In the genomic region with DNA sequence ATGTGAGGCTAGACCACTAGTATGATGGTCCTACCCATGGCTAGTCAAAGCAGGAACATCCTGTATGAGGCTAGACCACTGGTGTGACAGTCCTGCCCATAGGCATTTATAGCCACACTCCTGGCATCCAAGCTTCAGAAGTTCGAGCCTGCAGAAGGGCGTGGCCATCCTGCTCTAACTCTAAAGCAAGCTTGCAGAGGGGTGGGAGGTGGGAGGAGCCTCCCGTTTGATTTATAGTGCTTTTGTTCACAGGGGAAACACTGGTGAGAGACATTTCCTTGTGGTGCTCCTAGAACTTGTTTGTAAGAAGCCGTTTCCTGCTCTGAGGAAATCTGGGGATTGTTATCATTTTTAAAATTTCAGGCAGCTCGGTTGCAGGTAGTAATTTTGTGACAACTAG, we compare ENCODE assay signal across 8 mouse cellular contexts. TPM values are rescaled to one million over a fixed set of nuclear protein-coding genes. Genes with fewer than 3 reads are reported as not detected.
DNase-seq lines count a peak whose midpoint lies in the region; ATAC-seq lines count a peak whose summit lies in the region.

No protein-coding gene starts in this region.

- no peaks in the 10 kb centered on the region for H3K27me3 ChIP-seq in kidney, embryonic 14.5 days (ENCODE audit: control insufficient read depth, insufficient read depth, low read length)
- H3K27me3 ChIP-seq in hindbrain, embryonic 12.5 days = no peaks in the 10 kb centered on the region

- H3K9ac ChIP-seq in kidney, embryonic 14.5 days (ENCODE audit: low read depth, low read length) = peak overlapping the region; percentile 25; the same call in 1 of the 2 replicates
- no peak overlapping the region for H3K9ac ChIP-seq in hindbrain, embryonic 12.5 days

- H3K4me1 ChIP-seq in kidney, embryonic 14.5 days (ENCODE audit: control insufficient read depth, insufficient read depth, low read length) = peaks cover 59% of the 10 kb centered on the region
- peaks cover 41% of the 10 kb centered on the region for H3K4me1 ChIP-seq in hindbrain, embryonic 12.5 days

- H3K4me2 ChIP-seq in kidney, embryonic 14.5 days (replicated peaks; ENCODE audit: low read depth, low read length) = no peak overlapping the region
- H3K4me2 ChIP-seq in hindbrain, embryonic 12.5 days (replicated peaks) = no peak overlapping the region

- 19% methylated on average over 5 of the region's 5 CpGs for WGBS in kidney, embryonic 14.5 days
- 36% methylated on average over 5 of the region's 5 CpGs for WGBS in hindbrain, embryonic 12.5 days

- no peak overlapping the region for H3K4me3 ChIP-seq in kidney, embryonic 14.5 days (ENCODE audit: low read length)
- H3K4me3 ChIP-seq in hindbrain, embryonic 12.5 days = no peak overlapping the region

- H3K9me3 ChIP-seq in kidney, embryonic 14.5 days (ENCODE audit: control insufficient read depth, low read length) = no peaks in the 10 kb centered on the region
- H3K9me3 ChIP-seq in hindbrain, embryonic 12.5 days (replicated peaks) = no peaks in the 10 kb centered on the region

- no peaks in the 10 kb centered on the region for H3K36me3 ChIP-seq in kidney, embryonic 14.5 days (ENCODE audit: control insufficient read depth, insufficient read depth, low read length)
- no peaks in the 10 kb centered on the region for H3K36me3 ChIP-seq in hindbrain, embryonic 12.5 days

- peak; percentile 31 for DNase-seq in gastrocnemius, postnatal 25 days
- DNase-seq in gastrocnemius, postnatal 14 days = no peak
- peak; percentile 47 for DNase-seq in embryo, embryonic 11 days
- DNase-seq in lung, postnatal 36 days = peak; percentile 83
- DNase-seq in cerebellum, adult 9-11 months = no peak
- no peak for DNase-seq in retina, embryonic 14.5 days (ENCODE audit: low spot score)

- intact Hi-C loops in gastrocnemius, postnatal 14 days (cut with DNase I; ENCODE audit: low total_unique reads) = no loop called here

- ATAC-seq in kidney, embryonic 14.5 days (ENCODE audit: low FRiP score, low TSS enrichment) = no peak
- ATAC-seq in hindbrain, embryonic 12.5 days (ENCODE audit: low FRiP score) = no peak

- peak overlapping the region; percentile 80 for H3K27ac ChIP-seq in kidney, embryonic 14.5 days (ENCODE audit: low read depth, low read length)
- no peak overlapping the region for H3K27ac ChIP-seq in hindbrain, embryonic 12.5 days

RNA-seq across cellular contexts. Expression of gene Mcf2l, which starts 56.7 kb away (rescaled TPM):
- 10 to 100 TPM; 22.9 to 27.4 TPM for total RNA-seq in gastrocnemius, postnatal 25 days (2021)
- total RNA-seq in gastrocnemius, postnatal 14 days (2021) = 10 to 100 TPM; 23.7 to 57.8 TPM
- 12.6 and 22.4 TPM in 2 replicates for polyA plus RNA-seq in kidney, embryonic 14.5 days (2014; fragmentation: Nextera tagmentation; extraction: Ambion mirVana)
- 98.3 TPM in 2 replicates for polyA plus RNA-seq in hindbrain, embryonic 12.5 days (2016; fragmentation: Nextera tagmentation; extraction: Ambion mirVana)

Comparison
In these comparisons a context has a peak if more than half of its experiments do, and no peak if none do; other contexts are left out.
1. DNase-seq: peak in gastrocnemius, postnatal 25 days (single experiment), embryo, embryonic 11 days (single experiment) and lung, postnatal 36 days (single experiment); none in gastrocnemius, postnatal 14 days (single experiment), cerebellum, adult 9-11 months (single experiment) and retina, embryonic 14.5 days (single experiment).